Mouse (Mus musculus) MEL (cell line): ENCODE measurements around the gene Olfr12. TPM values are rescaled to one million over a fixed set of nuclear protein-coding genes. Genes with fewer than 3 reads are reported as not detected.

Source experiments
- DNase-seq: peaks from one replicate; pipeline ENCODE4 v3.0.0; 2011; ENCODE audit warnings: low read depth, low spot score
- H3K27ac ChIP-seq: 2 replicates; pipeline ENCODE4 v1.5.1; 2012; ENCODE audit warnings: low read depth, mild to moderate bottlenecking, control low read depth, low read length, moderate library complexity; ENCODE audit not compliant: control insufficient read depth
- H3K27me3 ChIP-seq, 2 experiments: fragments of 150-350 bp in 1 of 2; sonication (generic) in 1 of 2; 2 replicates each; pipeline ENCODE4 v1.6.1; 2012; ENCODE audit warnings: low read length in 2 of 2, mild to moderate bottlenecking in 2 of 2, improper control_type of control experiment in 1 of 2, moderate library complexity in 1 of 2; ENCODE audit not compliant: insufficient read depth in 2 of 2, control insufficient read depth in 1 of 2
- H3K36me3 ChIP-seq, 2 experiments: 2 replicates each; pipeline ENCODE4 v1.6.1; 2012 to 2014; ENCODE audit warnings: low read length in 2 of 2, improper control_type of control experiment in 1 of 2, inconsistent platforms in 1 of 2, mild to moderate bottlenecking in 1 of 2; ENCODE audit not compliant: insufficient read depth in 2 of 2, control insufficient read depth in 1 of 2
- H3K4me1 ChIP-seq, 2 experiments: fragments of 150-350 bp in 1 of 2; sonication (generic) in 1 of 2; 2 replicates each; pipeline ENCODE4 v1.6.1; 2012; ENCODE audit warnings: low read length in 2 of 2, improper control_type of control experiment in 1 of 2, mild to moderate bottlenecking in 1 of 2; ENCODE audit not compliant: insufficient read depth in 2 of 2, control insufficient read depth in 1 of 2
- H3K4me3 ChIP-seq, 2 experiments: fragments of 150-350 bp in 1 of 2; sonication (generic) in 1 of 2; 2 replicates each; pipeline ENCODE4 v1.5.1; 2012; ENCODE audit warnings: low read depth in 2 of 2, low read length in 2 of 2, mild to moderate bottlenecking in 2 of 2, moderate library complexity in 2 of 2, control low read depth in 1 of 2, improper control_type of control experiment in 1 of 2; ENCODE audit not compliant: control insufficient read depth in 1 of 2, insufficient read depth in 1 of 2
- H3K79me2 ChIP-seq: 2 replicates; pipeline ENCODE4 v1.6.1; 2012; ENCODE audit warnings: mild to moderate bottlenecking, low read length, moderate library complexity; ENCODE audit not compliant: control insufficient read depth, poor library complexity, insufficient read depth
- H3K9ac ChIP-seq: 2 replicates; pipeline ENCODE4 v1.6.1; 2012; ENCODE audit warnings: low read depth, mild to moderate bottlenecking, control low read depth, low read length, moderate library complexity; ENCODE audit not compliant: control insufficient read depth, poor library complexity, severe bottlenecking
- H3K9me3 ChIP-seq: fragments of 150-350 bp; sonication (generic); replicated peaks from 2 replicates; pipeline ENCODE4 v1.6.1; 2012; ENCODE audit warnings: mild to moderate bottlenecking, low read length, improper control_type of control experiment, moderate library complexity; ENCODE audit not compliant: insufficient read depth
- BHLHE40 ChIP-seq: IDR thresholded peaks from 2 replicates; pipeline ENCODE4 v1.6.1; 2012; ENCODE audit warnings: low read depth, mild to moderate bottlenecking, inconsistent platforms, low read length, improper control_type of control experiment, borderline replicate concordance
- CHD1 ChIP-seq: IDR thresholded peaks from 2 replicates; pipeline ENCODE4 v1.6.1; 2012; ENCODE audit warnings: low read depth, mild to moderate bottlenecking, inconsistent platforms, low read length, improper control_type of control experiment
- CTCF ChIP-seq, 3 experiments: IDR thresholded peaks in 2 of 3; conservative IDR thresholded peaks in 1 of 3; 2 replicates each; pipeline ENCODE4 v1.5.1; 2011 to 2012; ENCODE audit warnings: low read length in 3 of 3, low read depth in 2 of 3, mild to moderate bottlenecking in 2 of 3, improper control_type of control experiment in 1 of 3, inconsistent platforms in 1 of 3, mixed read lengths in 1 of 3, moderate library complexity in 1 of 3; ENCODE audit not compliant: control insufficient read depth in 1 of 3, insufficient read depth in 1 of 3, poor library complexity in 1 of 3, severe bottlenecking in 1 of 3
- ETS1 ChIP-seq: IDR thresholded peaks from 2 replicates; pipeline ENCODE4 v1.6.1; 2012; ENCODE audit warnings: low read depth, mild to moderate bottlenecking, inconsistent platforms, low read length, improper control_type of control experiment, moderate library complexity
- JUND ChIP-seq: IDR thresholded peaks from 2 replicates; pipeline ENCODE4 v1.6.1; 2011; ENCODE audit warnings: low read depth, mild to moderate bottlenecking, improper control_type of control experiment, low read length
- MAZ ChIP-seq: IDR thresholded peaks from 2 replicates; pipeline ENCODE4 v1.6.1; 2012; ENCODE audit warnings: low read depth, mild to moderate bottlenecking, inconsistent platforms, low read length, improper control_type of control experiment
- MXI1 ChIP-seq: IDR thresholded peaks from 2 replicates; pipeline ENCODE4 v1.6.1; 2011; ENCODE audit warnings: mild to moderate bottlenecking, low read depth, low read length, improper control_type of control experiment
- NELFE ChIP-seq: IDR thresholded peaks from 2 replicates; pipeline ENCODE4 v1.6.1; 2011; ENCODE audit warnings: low read depth, low read length, improper control_type of control experiment
- NRF1 ChIP-seq: IDR thresholded peaks from 2 replicates; pipeline ENCODE4 v1.6.1; 2014; ENCODE audit warnings: low read depth, mild to moderate bottlenecking, inconsistent platforms, low read length, improper control_type of control experiment, moderate library complexity; ENCODE audit not compliant: poor library complexity, insufficient read depth, severe bottlenecking
- RCOR1 ChIP-seq: IDR thresholded peaks from 2 replicates; pipeline ENCODE4 v1.6.1; 2012; ENCODE audit warnings: low read depth, mild to moderate bottlenecking, inconsistent platforms, low read length, improper control_type of control experiment
- SMC3 ChIP-seq: IDR thresholded peaks from 2 replicates; pipeline ENCODE4 v1.6.1; 2011; ENCODE audit warnings: low read depth, low read length, improper control_type of control experiment
- TBP ChIP-seq: IDR thresholded peaks from 2 replicates; pipeline ENCODE4 v1.8.0; 2011; ENCODE audit warnings: low read depth, low read length, improper control_type of control experiment
- USF1 ChIP-seq: IDR thresholded peaks from 2 replicates; pipeline ENCODE4 v1.6.1; 2014; ENCODE audit warnings: low read depth, mild to moderate bottlenecking, inconsistent platforms, low read length, improper control_type of control experiment, moderate library complexity
- USF2 ChIP-seq, 2 experiments: IDR thresholded peaks; 2 replicates each; pipeline ENCODE4 v1.6.1; 2011 to 2012; ENCODE audit warnings: improper control_type of control experiment in 2 of 2, low read length in 2 of 2, borderline replicate concordance in 1 of 2, inconsistent platforms in 1 of 2, low read depth in 1 of 2, mild to moderate bottlenecking in 1 of 2; ENCODE audit not compliant: insufficient read depth in 1 of 2
- ZNF384 ChIP-seq: IDR thresholded peaks from 2 replicates; pipeline ENCODE4 v1.6.1; 2012; ENCODE audit warnings: low read depth, mild to moderate bottlenecking, inconsistent platforms, low read length, improper control_type of control experiment
- polyA plus RNA-seq, 2 experiments: library from polyadenylated mRNA; stranded (reverse) in 1 of 2; unstranded in 1 of 2; fragments of >175 nt in 1 of 2; fragments of >200 nt in 1 of 2; gene quantifications; 2 replicates each; pipeline versions ENCODE4 v1.2.1 to v1.2.4; 2012; ENCODE audit warnings: low replicate concordance in 2 of 2, low read depth in 1 of 2; ENCODE audit not compliant: insufficient read length in 2 of 2, insufficient read depth in 1 of 2, missing spikeins in 1 of 2
- total RNA-seq: library from RNA; depleted of rRNA; stranded (reverse); fragments of 300-350 nt; gene quantifications from 2 replicates; pipeline ENCODE4 v1.2.3, GENCODE M21; 2012

Olfr12 gene
- total and polyA plus RNA-seq, 3 experiments, result not detected

DNA sequence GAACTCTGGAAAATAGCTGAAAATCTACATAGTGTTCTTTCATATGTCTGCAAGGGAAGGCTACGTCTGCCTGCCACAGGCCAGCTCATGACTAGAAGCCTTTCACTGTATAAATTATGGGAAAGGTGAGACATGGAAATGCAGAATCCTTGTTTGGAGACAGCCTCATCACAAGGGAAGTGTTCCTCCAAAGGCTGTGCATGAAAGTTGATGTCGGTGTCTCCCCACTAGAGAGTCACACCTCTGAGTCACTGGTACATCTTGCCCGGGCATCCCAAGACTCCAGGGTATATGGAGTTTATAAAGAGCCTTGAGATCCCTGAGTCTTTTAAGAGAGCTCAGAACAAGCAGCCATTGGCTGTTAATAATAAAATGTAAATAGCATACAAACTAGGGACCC lies 35.6 kb downstream of the Olfr12 start:
- Histone ChIP-seq H3K79me2 (no peaks in the 10 kb centered on the region), H3K4me3 (no peak overlapping the region), H3K9ac (no peak overlapping the region), H3K36me3 (peaks cover 0 to 1% of the 10 kb centered on the region in 2 experiments; a peak in 2 of 4 replicates), H3K9me3 (no peaks in the 10 kb centered on the region), H3K27ac (no peak overlapping the region), H3K4me1 (peaks cover 0 to 2% of the 10 kb centered on the region in 2 experiments; a peak in 2 of 4 replicates), H3K27me3 (no peaks in the 10 kb centered on the region)
- TF ChIP-seq JUND (no peak), NRF1 (no peak), USF2 (IDR thresholded peaks at IDR 0.05; ENCODE audit: borderline replicate concordance in 1 of 2, insufficient read depth in 1 of 2, low read depth in 1 of 2, low read length in 2 of 2) (no peak)
- DNase-seq, result no peak

DNA sequence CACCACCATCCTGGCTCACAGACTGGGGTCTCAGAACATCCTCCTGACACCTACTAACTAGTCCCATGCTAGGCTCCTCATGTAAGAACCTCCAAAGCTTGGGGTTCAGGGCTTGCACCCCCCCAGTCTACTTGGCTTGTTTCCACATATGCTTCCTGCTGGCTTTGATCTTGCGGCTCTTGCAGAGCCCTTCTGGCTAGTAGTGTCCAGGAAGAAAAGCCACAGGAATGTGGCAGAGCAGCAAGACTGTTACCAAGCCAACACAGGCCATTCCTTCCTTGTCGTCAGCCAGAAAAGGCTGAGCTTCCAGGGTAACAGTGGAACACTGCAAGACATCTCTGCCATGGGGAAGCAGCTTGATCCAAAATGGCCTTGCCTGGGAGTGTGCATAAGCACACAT lies 37.1 kb downstream of the Olfr12 start:
- Histone ChIP-seq H3K27me3 (no peaks in the 10 kb centered on the region), H3K36me3 (peaks cover 0 to 13% of the 10 kb centered on the region in 2 experiments; a peak in 2 of 4 replicates), H3K4me1 (peaks cover 11 to 15% of the 10 kb centered on the region in 2 experiments), H3K79me2 (no peaks in the 10 kb centered on the region), H3K9ac (no peak overlapping the region), H3K27ac (no peak overlapping the region)
- TF ChIP-seq ZNF384 (no peak), ETS1 (no peak), CTCF (IDR thresholded peaks at IDR 0.05 in 2 of 3, conservative IDR thresholded peaks at IDR 0.05 in 1 of 3; ENCODE audit: control insufficient read depth in 1 of 3, insufficient read depth in 1 of 3, low read depth in 2 of 3, low read length in 3 of 3, poor library complexity in 1 of 3, severe bottlenecking in 1 of 3) (no peak), SMC3 (no peak), CHD1 (no peak), MAZ (no peak), MXI1 (no peak), NELFE (no peak), USF1 (no peak), TBP (no peak), RCOR1 (no peak), BHLHE40 (no peak), NRF1 (no peak), USF2 (IDR thresholded peaks at IDR 0.05; ENCODE audit: borderline replicate concordance in 1 of 2, insufficient read depth in 1 of 2, low read depth in 1 of 2, low read length in 2 of 2) (no peak)
- TF ChIP-seq, all 39 proteins: peak for 0
- no peak overlapping the region for H3K4me3 ChIP-seq
- DNase-seq, result no peak
- no peaks in the 10 kb centered on the region for H3K9me3 ChIP-seq
